Mouse (Mus musculus) lung, embryonic 16.5 days (tissue): ENCODE data around the gene Olfr1135. TPM values are rescaled to one million over a fixed set of nuclear protein-coding genes. Genes with fewer than 3 reads are reported as not detected.

Source experiments
- ATAC-seq: fragments of 200-750 bp; cut with Nextera tagmentation; 2 replicates; pipeline ENCODE4 v1.8.0; 2017; ENCODE audit warnings: low read depth, mild to moderate bottlenecking, moderate library complexity
- H3K27ac ChIP-seq: fragments of 300-500 bp; sonication (generic); 2 replicates; pipeline ENCODE4 v1.5.1; 2014; ENCODE audit warnings: mild to moderate bottlenecking, control low read depth, low read length
- H3K27me3 ChIP-seq: fragments of 300-500 bp; sonication (generic); 2 replicates; pipeline ENCODE4 v1.6.1; 2014; ENCODE audit warnings: low read depth, low read length, mixed read lengths; ENCODE audit not compliant: control insufficient read depth, insufficient read depth
- H3K36me3 ChIP-seq: fragments of 300-500 bp; sonication (generic); 2 replicates; pipeline ENCODE4 v1.6.1; 2014; ENCODE audit warnings: low read length; ENCODE audit not compliant: control insufficient read depth, insufficient read depth
- H3K4me1 ChIP-seq: fragments of 300-500 bp; sonication (generic); replicated peaks from 2 replicates; pipeline ENCODE4 v1.6.1; 2014; ENCODE audit warnings: low read length, mixed read lengths; ENCODE audit not compliant: control insufficient read depth, insufficient read depth
- H3K4me2 ChIP-seq: fragments of 300-500 bp; sonication (generic); 2 replicates; pipeline ENCODE4 v1.6.1; 2014; ENCODE audit warnings: low read depth, low read length, control low read depth
- H3K4me3 ChIP-seq: fragments of 300-500 bp; sonication (generic); 2 replicates; pipeline ENCODE4 v1.5.1; 2014; ENCODE audit warnings: mild to moderate bottlenecking, low read length, control low read depth
- H3K9ac ChIP-seq: fragments of 300-500 bp; sonication (generic); 2 replicates; pipeline ENCODE4 v1.6.1; 2014; ENCODE audit warnings: low read length, control low read depth
- H3K9me3 ChIP-seq: fragments of 300-500 bp; sonication (generic); 2 replicates; pipeline ENCODE4 v1.6.1; 2016; ENCODE audit warnings: low read length; ENCODE audit not compliant: control insufficient read depth
- WGBS: fragments of 180-500 bp; shearing (Covaris S2); extraction: QIAGEN DNeasy Blood & Tissue Kit; methylation state at CpG from one replicate; pipeline ENCODE4 v1.1.7; 2014; 5-methylcytosine and 5-hydroxymethylcytosine counted together
- polyA plus RNA-seq: library from polyadenylated mRNA; unstranded; fragments of >200 nt; fragmentation: Nextera tagmentation; extraction: Ambion mirVana; gene quantifications from 2 replicates; pipeline ENCODE4 v1.2.1, GENCODE M21; 2015

Gene Olfr1135
- not detected in 2 replicates for polyA plus RNA-seq

DNA sequence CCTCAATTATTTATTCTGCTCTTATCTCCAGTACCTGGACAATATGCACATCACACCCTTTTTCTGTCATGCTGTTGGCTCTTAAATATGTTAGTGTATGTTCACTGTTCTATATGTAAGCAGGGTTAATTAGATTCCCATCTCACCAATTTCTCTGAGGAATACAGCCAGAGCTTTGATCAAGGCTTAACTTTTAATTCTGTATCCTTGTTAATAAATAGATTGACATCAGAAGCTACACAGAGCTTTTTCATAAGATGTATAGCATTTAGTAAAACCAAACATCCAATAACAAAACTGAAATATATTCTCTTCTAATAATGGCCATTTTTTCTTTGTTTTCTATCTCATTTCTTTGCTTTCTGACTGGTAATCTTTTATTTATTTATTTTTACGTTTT lies at the start of gene Olfr1135:
Gene Olfr1135 (minus strand): TSS at position 101 of the 400 bp plus-strand sequence.
- Histone ChIP-seq H3K9me3 (no peaks in the 10 kb centered on the region), H3K4me2 (no peak within 1 kb of the TSS), H3K27me3 (no peaks in the 10 kb centered on the region), H3K27ac (no peak within 1 kb of the TSS), H3K9ac (no peak within 1 kb of the TSS), H3K36me3 (no peaks in the 10 kb centered on the region), H3K4me3 (no peak within 1 kb of the TSS), H3K4me1 (no peaks in the 10 kb centered on the region)
- 10% methylated on average over 1 of the region's 1 CpGs for WGBS
- no peak for ATAC-seq

DNA sequence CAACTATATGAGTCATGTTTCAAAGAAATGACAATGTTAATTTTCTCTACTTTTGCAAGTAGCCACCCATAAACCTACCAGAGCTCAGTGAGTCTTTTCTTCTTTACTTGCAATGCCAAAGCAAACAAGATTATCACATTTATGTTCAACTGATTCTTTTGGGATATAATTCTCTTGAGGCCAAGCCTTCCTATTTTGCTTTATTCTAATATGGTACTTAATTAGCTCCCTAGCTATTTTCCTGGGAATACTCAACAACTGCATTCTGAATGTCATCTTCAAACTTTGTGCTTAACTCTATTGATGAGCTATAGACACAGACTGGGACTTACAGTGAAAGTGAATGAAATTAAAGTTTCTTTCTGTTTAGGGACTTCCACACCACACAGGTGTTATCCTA lies 39.6 kb upstream of the Olfr1135 start, which contains the start of gene Olfr1137:
Gene Olfr1137 (minus strand): TSS at position 101 of the 400 bp plus-strand sequence.
- Histone ChIP-seq H3K9ac (no peak within 1 kb of the TSS), H3K27me3 (no peaks in the 10 kb centered on the region), H3K4me1 (no peaks in the 10 kb centered on the region), H3K36me3 (no peaks in the 10 kb centered on the region), H3K4me3 (no peak within 1 kb of the TSS), H3K27ac (no peak within 1 kb of the TSS), H3K9me3 (no peaks in the 10 kb centered on the region), H3K4me2 (no peak within 1 kb of the TSS)
- ATAC-seq = no peak

DNA sequence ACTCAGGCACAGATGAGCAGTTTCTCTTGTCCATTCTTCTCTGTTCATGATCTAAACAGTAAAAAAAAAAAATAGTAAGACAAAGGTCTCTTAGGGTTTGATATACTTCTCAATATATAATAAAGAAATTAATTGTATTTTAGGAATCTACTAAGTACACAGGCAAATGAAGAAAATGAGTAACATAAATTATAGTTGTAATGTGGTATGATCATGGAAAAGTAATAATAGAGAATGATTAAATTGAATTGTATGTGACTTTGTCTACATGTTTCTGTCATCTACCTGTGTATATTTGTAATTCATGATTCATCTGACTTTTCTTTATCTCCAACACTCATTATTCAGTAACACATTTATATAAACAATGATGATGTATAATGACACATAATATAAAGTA lies 20.4 kb upstream of the Olfr1135 start, which contains the start of gene Olfr1136:
Gene Olfr1136 (minus strand): TSS at position 101 of the 400 bp plus-strand sequence.
- Histone ChIP-seq H3K4me2 (no peak within 1 kb of the TSS), H3K36me3 (no peaks in the 10 kb centered on the region), H3K4me3 (no peak within 1 kb of the TSS), H3K4me1 (no peaks in the 10 kb centered on the region), H3K27ac (no peak within 1 kb of the TSS), H3K9ac (no peak within 1 kb of the TSS), H3K27me3 (no peaks in the 10 kb centered on the region), H3K9me3 (no peaks in the 10 kb centered on the region)
- ATAC-seq = no peak

DNA sequence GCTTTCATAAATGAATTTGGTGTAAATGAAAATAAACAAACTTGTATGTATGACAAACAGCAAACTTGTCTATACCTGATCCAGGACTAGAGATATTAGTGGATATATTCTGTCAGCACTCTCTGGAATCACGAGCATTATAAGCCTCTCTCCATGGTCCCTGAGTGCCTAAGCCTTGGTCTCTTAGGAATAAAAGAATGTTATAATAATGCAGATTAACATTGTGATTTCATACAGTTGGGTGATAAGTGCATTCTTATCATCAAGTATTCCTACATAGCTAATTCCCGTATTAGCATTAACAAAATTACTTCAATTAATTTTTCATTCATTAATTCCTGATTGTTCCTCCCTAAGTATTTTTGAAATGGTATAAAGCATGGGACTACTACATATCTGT lies 15.1 kb downstream of the Olfr1135 start, which contains the start of gene Olfr1134:
Gene Olfr1134 (minus strand): TSS at position 101 of the 400 bp plus-strand sequence.
- no peak within 1 kb of the TSS for H3K27ac ChIP-seq
- no peaks in the 10 kb centered on the region for H3K27me3 ChIP-seq
- no peak within 1 kb of the TSS for H3K4me3 ChIP-seq
- ATAC-seq = no peak
- H3K4me1 ChIP-seq = no peaks in the 10 kb centered on the region
- no peak within 1 kb of the TSS for H3K9ac ChIP-seq
- no peaks in the 10 kb centered on the region for H3K36me3 ChIP-seq
- 69% methylated on average over 2 of the region's 2 CpGs for WGBS
- H3K4me2 ChIP-seq = no peak within 1 kb of the TSS
- no peaks in the 10 kb centered on the region for H3K9me3 ChIP-seq

DNA sequence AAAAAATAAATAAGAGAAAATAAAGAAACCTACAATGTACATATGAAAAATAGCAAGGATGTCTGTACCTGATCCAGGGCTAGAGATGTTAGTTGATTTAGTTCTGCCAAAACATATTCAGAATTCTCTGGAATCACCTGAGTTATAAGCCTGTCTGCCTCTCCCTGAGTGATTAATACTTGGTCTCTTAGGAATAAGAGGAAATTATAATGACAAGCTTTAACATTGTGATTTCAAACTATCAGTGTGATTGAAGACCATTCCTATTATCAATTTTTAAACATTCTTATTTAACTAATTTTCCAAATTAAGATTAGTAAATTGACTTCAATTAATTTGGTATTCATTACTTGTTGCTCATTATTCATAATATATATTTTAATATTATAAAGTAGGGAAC lies 26.2 kb downstream of the Olfr1135 start, which contains the start of gene Olfr1133:
Gene Olfr1133 (minus strand): TSS at position 101 of the 400 bp plus-strand sequence.
- H3K4me1 ChIP-seq = no peaks in the 10 kb centered on the region
- H3K4me3 ChIP-seq = no peak within 1 kb of the TSS
- no peak within 1 kb of the TSS for H3K9ac ChIP-seq
- no peak within 1 kb of the TSS for H3K4me2 ChIP-seq
- H3K36me3 ChIP-seq = no peaks in the 10 kb centered on the region
- ATAC-seq = no peak
- H3K27me3 ChIP-seq = no peaks in the 10 kb centered on the region
- no peak within 1 kb of the TSS for H3K27ac ChIP-seq
- H3K9me3 ChIP-seq = no peaks in the 10 kb centered on the region

DNA sequence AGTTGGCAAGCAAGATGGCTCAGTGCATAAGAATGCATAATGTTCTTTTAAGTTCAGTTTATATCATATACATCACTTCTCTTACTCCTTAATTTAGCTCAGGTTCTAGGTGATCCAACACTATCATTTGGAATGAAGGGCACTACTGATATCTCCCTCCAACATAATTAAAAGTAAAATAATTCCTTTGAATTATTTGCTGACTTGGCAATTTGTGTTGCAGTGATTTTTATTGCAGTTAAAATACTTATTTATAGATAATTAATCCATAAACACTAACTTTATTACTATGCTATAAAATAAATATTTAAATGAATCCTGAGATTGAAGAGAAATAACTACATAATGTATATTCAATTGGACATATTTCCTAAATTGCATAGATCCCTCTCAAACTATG lies 31.0 kb downstream of the Olfr1135 start:
- no peak overlapping the region for H3K9ac ChIP-seq
- no peak overlapping the region for H3K4me3 ChIP-seq
- no peaks in the 10 kb centered on the region for H3K27me3 ChIP-seq
- H3K4me2 ChIP-seq = no peak overlapping the region
- no peaks in the 10 kb centered on the region for H3K4me1 ChIP-seq
- H3K27ac ChIP-seq = no peak overlapping the region
- no peaks in the 10 kb centered on the region for H3K36me3 ChIP-seq
- no peaks in the 10 kb centered on the region for H3K9me3 ChIP-seq
- ATAC-seq = no peak

DNA sequence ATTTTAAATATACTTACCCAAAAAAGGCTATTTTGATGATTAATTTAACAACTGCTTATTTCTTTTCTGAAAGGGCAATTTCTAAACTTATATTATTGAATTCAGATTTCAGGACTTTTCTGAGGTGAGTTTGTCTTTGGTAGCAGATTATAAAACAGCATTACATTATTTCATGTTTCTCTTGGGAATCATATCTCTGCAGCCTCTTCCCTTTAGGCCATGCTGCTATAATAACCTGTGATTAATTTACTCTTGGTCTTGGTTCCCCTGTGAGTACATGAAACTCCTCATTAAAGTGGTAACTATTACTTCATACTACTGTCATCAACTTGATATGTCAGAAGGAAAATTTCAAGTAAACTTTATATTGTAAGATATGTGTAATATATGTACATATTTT lies 36.0 kb downstream of the Olfr1135 start, which contains the start of gene Olfr1132:
Gene Olfr1132 (minus strand): TSS at position 101 of the 400 bp plus-strand sequence.
- Histone ChIP-seq H3K4me2 (no peak within 1 kb of the TSS), H3K9ac (no peak within 1 kb of the TSS), H3K36me3 (no peaks in the 10 kb centered on the region), H3K9me3 (no peaks in the 10 kb centered on the region), H3K4me1 (no peaks in the 10 kb centered on the region), H3K4me3 (no peak within 1 kb of the TSS), H3K27me3 (no peaks in the 10 kb centered on the region), H3K27ac (no peak within 1 kb of the TSS)
- ATAC-seq = no peak

DNA sequence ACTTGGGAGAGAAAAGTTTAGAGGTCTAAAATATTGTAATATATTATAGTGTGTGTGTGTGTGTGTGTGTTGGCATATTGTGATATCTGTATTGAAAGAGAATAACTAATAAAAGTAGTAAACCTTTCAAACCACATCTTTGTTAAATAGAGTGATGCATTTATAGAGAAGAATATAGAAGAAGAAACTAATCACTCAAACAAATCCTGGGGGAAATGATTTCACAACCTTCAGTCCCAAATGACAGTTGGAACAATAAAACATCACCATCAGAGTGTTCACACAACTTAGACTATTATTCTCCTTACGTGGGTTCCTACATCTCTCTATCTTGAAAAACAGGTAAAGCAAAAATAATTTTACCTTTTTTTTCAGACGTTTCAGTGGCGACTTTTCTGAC lies 46.7 kb downstream of the Olfr1135 start, which contains the start of gene Olfr1131:
Gene Olfr1131 (plus strand): TSS at position 301 of the 400 bp plus-strand sequence.
- WGBS = 68% methylated on average over 3 of the region's 3 CpGs
- no peak within 1 kb of the TSS for H3K4me3 ChIP-seq
- H3K4me1 ChIP-seq = no peaks in the 10 kb centered on the region
- ATAC-seq = no peak
- H3K27ac ChIP-seq = no peak within 1 kb of the TSS
- H3K27me3 ChIP-seq = no peaks in the 10 kb centered on the region
- H3K9ac ChIP-seq = no peak within 1 kb of the TSS
- no peak within 1 kb of the TSS for H3K4me2 ChIP-seq
- H3K9me3 ChIP-seq = no peaks in the 10 kb centered on the region
- H3K36me3 ChIP-seq = no peaks in the 10 kb centered on the region
